Mouse (Mus musculus) ovary, postnatal 10 days (tissue): ENCODE data around the gene Nckap5.
A peak's percentile ranks its signal among the peaks of the same experiment; 100 is the strongest.

Source experiments
- DNase-seq: peaks from one replicate; pipeline ENCODE4 v3.0.0; 2022; ENCODE audit warnings: low spot score

Nckap5 gene

DNA sequence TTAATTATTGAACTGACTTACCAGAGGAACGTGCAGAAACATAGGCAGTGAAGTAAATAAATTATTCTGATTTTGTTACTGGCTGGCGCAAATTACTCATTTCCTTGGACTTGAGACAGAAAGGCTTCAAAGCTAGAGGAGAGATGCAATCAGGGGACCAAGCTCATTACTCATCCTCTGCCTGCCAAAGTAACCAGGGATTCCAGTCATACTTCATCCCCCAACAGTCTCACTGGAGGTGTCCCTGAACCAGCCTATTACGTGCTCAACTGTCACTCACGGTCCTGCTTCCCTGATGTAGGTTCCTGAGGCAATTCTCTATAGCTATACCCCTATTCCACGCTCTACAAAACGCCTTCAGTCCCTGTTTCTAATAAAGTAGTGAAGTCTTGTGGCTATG lies 466.0 kb downstream of the Nckap5 start:
- DNase-seq: no peak

DNA sequence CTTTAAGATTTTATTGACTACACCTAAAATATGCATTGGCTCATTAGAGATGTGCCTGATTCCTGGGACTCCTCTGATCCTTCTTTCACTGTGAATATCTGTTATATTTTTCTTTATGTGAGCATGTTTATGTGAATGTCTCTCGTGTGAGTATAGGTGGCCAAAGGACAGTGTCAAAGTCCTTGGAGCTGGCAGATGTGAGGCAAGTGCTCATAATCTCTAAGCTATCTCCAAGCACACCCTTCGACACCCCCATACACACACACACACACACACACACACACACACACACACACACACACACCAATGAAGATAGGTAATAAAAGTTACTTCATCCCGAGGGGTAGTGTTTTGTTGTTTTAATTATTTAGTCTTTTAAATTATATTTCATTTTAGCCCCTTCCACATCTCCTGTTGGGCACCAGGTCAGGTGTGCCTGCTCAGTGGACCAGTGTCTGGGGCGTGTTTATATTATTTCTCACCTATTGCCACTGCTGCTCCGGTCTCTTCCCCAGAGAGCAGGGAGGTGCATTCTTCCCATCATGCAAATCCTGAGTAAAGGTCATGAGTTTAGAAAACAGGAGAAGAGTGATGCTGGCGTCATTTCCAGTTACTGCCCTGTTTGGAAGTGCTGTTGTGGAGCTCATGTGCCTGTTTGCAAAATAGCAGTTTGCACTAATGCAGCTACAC lies 469.9 kb downstream of the Nckap5 start:
- DNase-seq: no peak

DNA sequence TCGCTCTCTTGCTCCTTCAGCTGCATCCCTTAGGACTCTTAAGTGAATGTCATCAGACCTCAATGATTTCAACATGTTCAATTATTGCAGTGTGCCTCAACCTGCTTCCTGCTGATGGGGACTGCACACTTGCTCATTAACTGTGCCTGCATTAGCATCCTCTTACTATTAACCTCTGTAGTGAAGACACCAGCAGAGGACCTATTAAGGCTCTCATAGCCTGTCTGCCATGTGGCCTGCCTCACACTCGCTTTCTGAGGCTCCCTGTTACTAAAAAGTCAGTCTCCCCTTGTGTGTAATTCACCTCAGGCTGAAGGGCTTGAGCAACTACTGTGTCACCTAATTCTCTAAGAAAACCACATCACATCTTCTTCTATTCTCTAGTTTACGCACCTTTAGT lies 470.5 kb downstream of the Nckap5 start:
- no peak for DNase-seq

DNA sequence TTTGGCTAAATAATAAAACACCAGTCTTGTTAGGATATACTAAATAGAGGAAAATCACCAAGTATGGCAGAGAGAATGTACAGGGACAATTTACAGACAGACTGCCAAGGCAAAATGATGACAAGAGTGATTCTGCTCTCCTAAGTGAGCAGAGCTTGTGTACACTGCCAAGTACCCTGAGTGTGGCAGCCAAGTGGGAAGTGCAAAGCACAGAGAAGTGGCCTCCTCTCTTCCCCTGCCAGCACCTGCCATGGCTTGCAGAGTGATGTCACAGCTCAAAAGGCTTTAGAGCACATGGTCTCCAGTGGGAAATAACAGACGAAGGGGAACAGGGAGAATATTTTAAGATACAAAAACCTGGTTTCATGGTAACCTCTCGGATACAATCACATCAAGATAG lies 488.8 kb downstream of the Nckap5 start:
- no peak for DNase-seq

DNA sequence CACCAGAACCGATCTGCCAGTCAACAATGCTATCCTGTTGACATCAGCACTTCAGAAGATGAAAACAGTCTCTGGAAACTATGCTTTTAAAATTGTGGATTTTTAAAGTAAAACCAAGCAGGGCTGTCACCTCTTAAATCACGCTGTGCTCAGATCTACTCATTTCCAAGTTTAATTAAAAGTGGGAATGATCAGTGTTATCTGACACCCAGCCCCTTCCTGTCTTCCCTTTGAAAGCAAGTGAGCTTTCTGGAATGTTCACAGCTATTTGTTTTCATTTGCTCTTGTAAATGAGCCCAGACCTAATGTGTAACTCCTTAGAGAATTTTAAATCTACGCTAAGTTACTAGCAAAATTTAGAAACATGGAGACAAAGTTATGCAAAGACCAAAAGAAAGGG lies 491.3 kb downstream of the Nckap5 start:
- DNase-seq: no peak

DNA sequence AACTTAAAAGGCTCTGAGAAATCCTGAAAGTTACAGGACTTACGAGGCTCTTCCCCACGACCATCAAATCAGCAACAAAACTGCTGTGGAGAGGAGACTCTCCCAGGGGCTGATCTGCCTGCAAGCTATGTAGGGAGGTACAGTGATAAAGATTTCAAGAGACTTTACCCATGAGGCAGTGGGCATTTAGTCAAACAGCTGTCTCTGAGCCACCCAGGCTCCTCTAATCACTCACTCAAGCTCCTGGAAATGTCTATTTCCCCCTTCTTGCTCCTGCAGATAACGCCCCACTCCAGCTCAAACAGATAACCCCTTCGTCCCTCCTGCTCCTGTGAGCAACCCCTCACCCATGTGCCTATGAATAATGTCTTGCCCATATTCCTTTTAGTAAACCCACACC lies 496.4 kb downstream of the Nckap5 start:
- no peak for DNase-seq

DNA sequence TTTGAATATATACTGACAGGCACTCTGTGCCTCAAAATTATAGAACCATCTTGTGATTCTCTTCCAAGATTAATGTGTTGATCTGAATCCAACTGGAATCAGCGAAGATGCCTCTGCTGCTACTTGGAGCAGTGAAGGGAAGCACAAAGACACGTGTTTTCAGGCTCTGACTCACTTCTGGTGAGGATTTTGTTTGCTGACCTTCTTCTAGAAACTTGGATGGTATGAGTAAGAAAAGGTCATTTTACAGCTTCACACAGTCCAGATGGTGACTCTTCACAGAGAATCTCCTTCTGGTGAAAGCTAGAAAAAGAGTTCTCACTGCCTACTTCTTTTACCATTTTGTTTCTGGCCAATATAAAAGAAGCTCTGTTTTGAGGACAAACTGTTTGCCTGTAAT lies 498.6 kb downstream of the Nckap5 start:
- no peak for DNase-seq

DNA sequence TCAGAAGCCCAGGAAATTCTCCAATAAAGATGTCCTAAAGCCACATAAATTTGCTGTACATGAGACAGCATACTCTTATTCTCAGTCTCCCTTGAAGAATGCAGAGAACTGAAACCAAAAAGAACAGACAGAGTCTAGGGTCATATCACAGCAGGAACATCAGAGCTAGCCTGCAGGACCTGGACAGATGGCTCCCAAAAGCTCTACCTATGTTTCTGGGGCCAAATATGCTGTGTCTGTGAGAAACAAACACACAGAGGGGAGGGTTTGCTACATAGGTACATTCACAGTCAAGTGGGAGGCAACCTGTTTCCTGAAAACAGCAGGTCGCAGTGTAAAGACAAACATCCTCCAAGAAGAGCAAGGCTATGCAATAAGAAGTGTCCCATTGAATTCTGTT lies 509.9 kb downstream of the Nckap5 start:
- no peak for DNase-seq

DNA sequence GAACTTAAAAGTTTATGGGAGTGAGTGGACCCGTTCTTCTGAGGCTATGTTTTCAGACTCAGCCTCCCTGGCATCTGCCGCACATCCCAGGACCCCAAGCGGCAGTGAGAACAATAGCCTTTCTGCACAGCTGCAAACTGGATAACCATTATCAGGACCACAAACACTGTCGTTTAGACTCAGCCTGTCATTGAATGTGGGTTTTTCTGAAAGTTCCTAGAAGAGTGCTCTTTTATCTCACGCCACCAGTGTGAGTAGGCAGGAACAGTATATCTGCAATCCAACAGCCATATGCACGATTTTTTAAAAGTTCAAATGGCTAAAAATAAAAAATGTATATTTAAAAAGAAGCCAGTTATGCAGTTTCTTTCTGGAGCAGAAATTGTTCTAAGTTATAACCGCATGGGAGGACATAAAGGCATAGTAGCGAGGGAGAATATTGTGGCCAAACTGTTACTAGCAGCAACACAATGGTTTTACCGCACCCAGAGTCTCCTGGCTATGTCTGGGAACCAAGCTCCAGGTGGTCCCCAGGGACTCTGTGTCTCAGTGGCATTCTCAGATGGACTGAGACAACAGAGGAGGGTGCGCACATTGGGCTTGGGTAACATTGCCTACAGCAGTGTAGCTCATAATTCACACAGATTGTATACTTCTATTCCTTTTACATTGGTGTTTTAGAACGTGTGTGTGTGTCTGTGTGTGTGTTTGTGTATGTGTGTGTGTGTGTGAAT lies 512.6 kb downstream of the Nckap5 start:
- no peak for DNase-seq

DNA sequence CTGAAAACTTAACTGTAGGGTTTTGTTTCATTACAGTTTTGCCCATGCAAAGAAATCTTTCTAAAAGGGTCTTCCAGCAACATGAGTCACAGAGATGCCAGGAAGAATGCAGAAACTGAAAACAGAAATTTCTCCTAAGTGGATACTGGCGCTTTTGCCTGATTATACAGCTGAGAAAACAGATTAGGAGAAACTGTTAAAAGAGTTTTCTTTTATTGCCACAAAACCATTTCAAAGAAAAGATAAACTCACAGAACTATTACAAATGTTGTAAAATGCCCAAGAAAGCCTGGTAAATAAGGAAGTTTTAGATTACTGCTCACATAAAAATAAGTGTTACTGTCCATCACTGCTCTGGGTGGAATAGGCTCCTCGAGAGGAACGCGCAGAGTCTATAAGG lies 513.3 kb downstream of the Nckap5 start:
- no peak for DNase-seq

DNA sequence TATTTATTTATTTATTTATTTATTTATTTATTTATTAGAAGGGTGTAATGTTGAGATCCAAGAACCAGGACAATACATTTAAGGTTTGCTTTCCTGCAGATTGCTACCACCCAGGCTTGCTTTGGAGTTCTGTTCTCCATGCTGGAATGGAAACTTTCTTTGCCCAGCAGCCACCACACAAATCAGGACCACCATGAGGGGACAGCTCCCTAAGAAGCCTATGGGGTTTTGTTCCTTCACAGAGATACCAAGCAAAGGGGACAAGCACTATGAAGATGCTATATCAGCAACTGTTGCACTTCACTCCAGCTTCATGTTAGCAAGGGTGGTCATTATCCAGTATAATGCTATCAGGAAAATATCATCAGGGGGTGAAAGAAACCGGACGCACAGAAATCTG lies 513.7 kb downstream of the Nckap5 start:
- peak; percentile 2 for DNase-seq

DNA sequence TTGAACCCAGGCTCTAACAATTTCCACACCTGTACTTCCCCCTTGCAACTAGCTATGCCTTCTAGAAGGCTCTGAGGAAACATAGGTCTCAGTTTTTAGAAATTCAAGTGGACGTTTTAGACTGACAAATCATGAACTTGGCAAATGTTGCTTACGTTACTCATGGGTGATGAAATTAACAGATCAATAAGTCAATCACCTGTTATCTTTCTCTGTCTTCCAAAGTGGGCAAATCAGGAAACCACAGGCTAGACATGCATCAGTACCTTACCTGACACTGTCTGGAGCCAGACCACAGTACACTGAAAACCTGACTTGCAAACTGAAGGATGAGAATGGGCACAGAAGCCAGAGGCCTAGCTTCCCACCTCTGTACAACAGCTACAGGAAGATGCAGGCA lies 529.5 kb downstream of the Nckap5 start:
- no peak for DNase-seq

DNA sequence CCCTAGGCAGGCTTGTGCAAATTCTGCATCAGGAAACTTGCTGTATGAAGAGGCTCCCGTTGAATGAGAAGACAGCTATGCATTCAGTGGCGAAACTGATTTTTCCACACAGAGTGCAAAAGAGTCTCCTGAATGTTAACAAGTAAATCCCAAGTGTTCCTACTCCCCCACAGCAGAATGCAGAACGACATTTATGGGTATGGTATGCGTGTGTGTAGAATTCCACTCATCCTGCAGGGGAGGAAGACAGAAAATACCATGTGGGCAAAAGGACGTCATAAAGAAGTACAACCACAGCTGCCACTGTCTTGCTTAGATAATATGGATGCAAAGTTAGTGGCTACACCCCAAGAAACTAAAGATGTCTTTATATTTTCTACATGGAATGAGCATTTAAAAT lies 565.7 kb downstream of the Nckap5 start:
- DNase-seq: no peak

DNA sequence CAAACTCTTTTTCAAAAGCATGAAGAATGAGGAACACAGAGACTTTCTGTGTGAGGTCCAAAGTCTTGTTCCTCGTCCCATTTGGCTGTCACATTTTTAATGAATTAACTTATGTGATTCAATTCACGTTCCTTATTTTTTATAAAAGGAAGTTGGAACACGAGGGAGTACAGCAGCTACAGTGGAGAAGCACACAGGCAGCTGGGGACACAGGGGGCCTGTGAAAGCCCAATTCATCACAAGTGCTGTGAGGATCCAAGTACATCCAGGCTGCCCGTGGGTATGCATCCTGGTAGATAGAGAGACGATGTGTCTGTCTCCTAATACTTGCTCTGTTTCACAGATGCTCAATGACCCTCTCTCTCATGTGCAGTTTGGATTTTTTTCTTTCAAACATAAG lies 576.2 kb downstream of the Nckap5 start:
- DNase-seq: no peak

DNA sequence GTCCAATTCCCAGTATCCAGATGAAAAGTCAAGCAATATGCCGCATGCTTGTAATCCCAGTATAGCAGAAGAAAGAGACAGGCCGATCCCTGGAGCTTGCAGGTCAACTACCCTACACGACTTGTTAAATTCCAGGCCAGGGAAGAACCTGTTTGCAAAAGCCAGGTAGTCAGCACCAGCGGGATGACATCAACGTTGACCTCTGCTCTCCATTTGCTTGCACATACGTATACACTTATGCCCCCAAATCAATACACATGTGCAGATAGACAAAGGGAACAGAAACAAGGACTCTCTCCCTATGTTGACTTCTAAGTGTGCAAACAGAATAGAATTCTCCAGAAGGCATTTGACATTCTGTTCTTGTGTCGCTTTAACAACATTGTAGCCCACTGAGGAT lies 576.7 kb downstream of the Nckap5 start:
- no peak for DNase-seq

DNA sequence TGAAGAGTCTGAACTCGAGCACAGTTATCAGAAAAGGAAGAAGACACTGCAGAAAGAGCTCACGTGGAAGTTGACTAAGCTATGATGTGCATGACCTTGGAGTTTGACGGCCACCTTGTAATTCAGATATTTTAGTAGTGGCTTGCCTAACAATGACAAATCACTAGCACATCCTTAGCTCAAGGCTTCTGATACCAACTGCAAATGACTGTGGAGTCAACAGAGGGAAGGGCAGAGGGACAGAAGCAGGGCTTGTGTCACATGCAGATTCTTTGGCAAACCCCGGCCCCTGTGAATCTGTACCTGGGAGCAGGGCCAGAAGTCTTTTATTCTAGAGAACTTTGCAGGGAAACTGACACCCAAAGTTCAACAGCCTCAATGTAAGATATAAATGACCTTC lies 597.4 kb downstream of the Nckap5 start:
- no peak for DNase-seq

DNA sequence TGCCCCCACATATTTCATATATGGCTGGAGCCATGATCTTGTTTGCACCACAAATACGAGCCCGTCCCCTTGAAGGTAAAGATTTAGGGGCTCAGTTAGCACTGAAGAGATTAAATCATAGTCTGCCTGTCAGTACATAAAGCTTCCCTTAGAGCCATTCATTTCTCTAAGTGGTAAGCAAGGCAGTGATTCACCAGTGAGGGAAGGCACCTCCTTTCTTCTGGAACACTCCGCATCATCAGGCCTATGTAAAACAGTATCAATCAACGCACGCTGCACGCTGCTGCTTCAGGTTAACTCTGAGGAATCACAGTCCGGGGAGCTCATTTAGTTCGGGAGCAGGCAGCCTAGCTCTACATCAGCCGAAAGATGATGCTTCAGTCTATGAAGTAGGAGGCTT lies 599.4 kb downstream of the Nckap5 start:
- no peak for DNase-seq

DNA sequence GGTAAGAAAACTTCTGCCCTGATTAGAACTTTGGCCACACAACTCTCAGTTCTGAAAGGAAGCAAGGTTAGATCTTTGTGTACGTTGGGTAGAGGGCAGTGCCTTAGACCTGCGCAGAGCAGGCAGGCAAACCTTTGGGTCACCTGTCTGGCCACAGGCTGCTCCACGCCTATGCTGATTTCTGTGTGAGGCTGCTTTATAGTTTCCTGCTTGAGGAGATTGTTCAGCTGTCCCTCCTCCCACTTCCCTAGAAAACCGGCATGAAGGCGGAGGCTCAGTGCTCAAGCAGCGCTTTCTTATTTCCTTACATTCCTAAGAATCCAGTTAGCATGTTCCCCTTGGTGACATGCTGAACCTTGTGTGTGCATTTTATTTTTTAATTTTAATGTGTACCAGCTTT lies 620.4 kb downstream of the Nckap5 start:
- DNase-seq: no peak

DNA sequence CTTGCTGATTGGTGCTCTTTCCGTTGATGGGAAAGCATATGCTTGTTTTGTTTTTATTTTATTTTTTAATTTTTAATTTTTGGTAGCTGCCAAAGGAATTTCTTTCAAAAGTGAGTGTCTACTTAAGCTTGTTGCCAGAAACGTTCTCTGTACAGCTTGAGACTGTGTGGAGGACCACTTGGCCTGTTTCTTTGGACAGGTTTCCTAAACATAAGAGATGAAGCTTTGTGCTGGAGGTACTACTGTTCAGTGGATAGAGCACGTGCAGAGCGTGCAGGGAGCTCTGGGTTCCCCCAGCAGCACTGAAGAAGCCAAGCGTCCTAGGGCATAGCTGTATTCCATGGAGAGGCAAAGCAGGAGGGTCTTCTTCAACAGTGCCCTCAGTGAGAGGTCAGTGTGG lies 620.9 kb downstream of the Nckap5 start:
- no peak for DNase-seq

DNA sequence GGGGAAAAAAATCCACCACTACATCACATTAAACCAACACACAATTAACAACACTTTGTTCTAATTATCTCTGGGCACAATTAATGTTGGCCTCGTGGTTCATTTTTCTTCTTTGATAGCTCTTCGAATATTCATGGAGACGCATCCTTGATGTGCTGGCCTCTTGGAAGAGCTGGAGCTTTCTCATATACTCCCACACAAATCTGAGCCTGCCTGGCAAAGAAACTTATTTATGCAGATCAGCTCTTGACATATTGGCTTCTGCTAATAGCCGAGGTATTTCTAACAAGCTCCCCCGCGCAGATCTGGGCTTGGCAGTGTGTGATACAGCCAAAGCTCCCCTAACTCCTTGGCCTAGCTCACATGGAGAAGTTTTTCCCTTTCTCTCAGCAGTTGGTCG lies 621.5 kb downstream of the Nckap5 start:
- no peak for DNase-seq

DNA sequence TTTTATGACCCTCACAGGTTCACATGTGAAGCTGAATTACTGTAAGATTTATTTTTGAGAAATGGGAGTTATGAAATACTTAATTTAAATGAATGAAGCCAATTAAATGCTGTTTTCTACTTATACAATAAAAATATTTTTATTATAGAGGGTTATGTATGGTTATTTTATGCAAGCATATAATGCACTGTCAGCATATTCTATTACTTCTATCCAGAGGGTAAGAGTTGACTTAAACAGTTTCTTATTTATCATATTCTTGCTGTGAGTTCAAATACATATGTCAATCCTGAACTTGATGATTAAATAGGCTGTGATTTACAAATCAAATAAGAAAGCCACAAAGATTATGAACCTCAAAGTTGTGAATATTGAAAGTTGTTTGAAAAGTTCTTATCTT lies 633.7 kb downstream of the Nckap5 start:
- no peak for DNase-seq

DNA sequence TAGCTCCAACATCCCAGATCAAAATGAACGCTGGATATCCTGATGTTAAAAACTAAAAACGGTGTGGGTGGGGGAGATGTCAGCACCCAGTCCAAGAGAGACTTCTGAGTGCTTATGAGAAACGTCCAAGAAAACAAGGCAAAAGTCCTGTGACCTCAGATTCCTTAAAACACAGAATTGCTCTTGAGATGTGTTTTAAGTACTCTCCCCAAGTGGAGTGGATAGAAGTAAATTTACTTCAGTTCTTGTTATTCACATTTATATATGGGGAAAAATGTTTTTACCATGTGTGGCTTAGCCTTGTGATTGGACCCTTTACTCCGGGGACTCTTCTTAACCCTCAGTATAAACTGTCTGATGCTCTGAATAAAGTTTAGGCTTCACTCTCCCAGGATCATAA lies 640.2 kb downstream of the Nckap5 start:
- no peak for DNase-seq

DNA sequence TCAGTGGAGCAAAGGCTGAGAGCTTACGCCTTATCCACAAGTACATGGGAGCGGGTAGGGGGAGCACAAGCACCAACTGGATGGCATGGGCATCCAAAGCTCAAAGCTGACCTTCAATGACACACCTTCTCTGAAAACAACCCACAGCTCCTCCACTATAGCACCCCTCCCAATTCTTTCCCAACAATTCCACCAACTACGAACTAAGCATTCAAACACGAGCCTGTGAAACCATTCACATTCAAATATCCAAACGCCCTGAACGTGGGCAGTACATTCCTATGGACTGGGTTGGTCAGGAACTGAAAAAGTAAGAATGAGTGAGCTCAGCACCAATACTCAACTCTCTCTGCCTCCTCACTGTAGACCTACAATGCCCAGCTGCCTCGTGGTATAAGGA lies 646.8 kb downstream of the Nckap5 start:
- DNase-seq: no peak

DNA sequence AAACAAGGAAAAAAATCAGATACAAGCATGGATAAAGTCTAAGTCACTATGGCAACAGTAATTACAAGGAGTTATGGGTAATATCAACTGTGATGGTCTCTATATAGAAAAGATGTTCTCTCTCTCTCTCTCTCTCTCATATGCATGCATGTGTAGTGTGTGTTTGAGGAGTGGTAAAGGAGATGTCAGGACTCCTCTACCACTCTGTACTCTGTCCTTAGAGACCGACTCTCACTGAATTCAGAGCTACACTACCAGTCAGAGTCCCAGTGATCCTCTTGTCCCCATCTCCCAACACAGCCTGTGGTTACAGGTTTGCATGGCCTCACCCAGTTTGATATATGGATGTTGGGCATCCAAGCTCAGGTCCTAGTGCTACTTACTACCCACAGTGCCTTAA lies 662.0 kb downstream of the Nckap5 start:
- no peak for DNase-seq
